8 mouse cellular contexts compared by ENCODE assay signal in genomic region chr16:8424971-8425330, GRCm38 (mm10). TPM values are rescaled to one million over a fixed set of nuclear protein-coding genes. Genes with fewer than 3 reads are reported as not detected.
DNase-seq lines count a peak whose midpoint lies in the region; ATAC-seq and TF ChIP-seq lines count a peak whose summit lies in the region.

Gene Tmem114, minus strand, starts transcription at chr16:8425136.

- intact Hi-C loops in left cerebral cortex, postnatal 4 days (cut with DNase I) = no loop called here
- intact Hi-C loops in left cerebral cortex, postnatal 36 days (cut with DNase I) = no loop called here

- TF ChIP-seq CTCF in midbrain, postnatal 0 days (IDR thresholded peaks at IDR 0.05) = no peak

- DNase-seq in left cerebral cortex, postnatal 4 days = peak; percentile 54
- DNase-seq in left cerebral cortex, adult 11 months (ENCODE audit: low spot score) = no peak
- DNase-seq in cerebellum, postnatal 10 days = peak; percentile 83 to 85
- DNase-seq in limb, embryonic 10.5 days (ENCODE audit: low spot score) = peak; percentile 31
- DNase-seq in midbrain, postnatal 0 days (ENCODE audit: low spot score) = peak; percentile 29
- no peak for DNase-seq in spleen, postnatal 14 days (ENCODE audit: low spot score in 2 of 2)
- DNase-seq in left cerebral cortex, postnatal 36 days (ENCODE audit: low spot score in 2 of 2) = no peak

- WGBS in heart, embryonic 16.5 days = 2% methylated on average over 16 of the region's 16 CpGs
- WGBS in limb, embryonic 10.5 days = under 1% methylated on average over 16 of the region's 16 CpGs
- WGBS in midbrain, postnatal 0 days = under 1% methylated on average over 16 of the region's 16 CpGs

- ATAC-seq in heart, embryonic 16.5 days (replicated peaks; ENCODE audit: extremely low read depth, insufficient read depth, low FRiP score) = no peak
- ATAC-seq in midbrain, postnatal 0 days (ENCODE audit: low FRiP score) = no peak

- H3K9me3 ChIP-seq in heart, embryonic 16.5 days (replicated peaks; ENCODE audit: control insufficient read depth, low read length) = no peaks in the 10 kb centered on the region
- no peaks in the 10 kb centered on the region for H3K9me3 ChIP-seq in limb, embryonic 10.5 days (replicated peaks)
- H3K9me3 ChIP-seq in midbrain, postnatal 0 days (ENCODE audit: low read length) = no peaks in the 10 kb centered on the region

- no peak within 1 kb of the TSS for H3K9ac ChIP-seq in heart, embryonic 16.5 days (ENCODE audit: low read length)
- peak within 1 kb of the TSS; percentile 26 for H3K9ac ChIP-seq in midbrain, postnatal 0 days (replicated peaks; ENCODE audit: low read length, poor library complexity, severe bottlenecking)

- peaks cover 2% of the 10 kb centered on the region; the same call in 1 of the 2 replicates for H3K4me1 ChIP-seq in heart, embryonic 16.5 days (ENCODE audit: control insufficient read depth, insufficient read depth, low read length)
- H3K4me1 ChIP-seq in limb, embryonic 10.5 days = peaks cover 8% of the 10 kb centered on the region
- 0 out of 2 replicates have a peak, but pooled peaks cover 4% of the 10 kb centered on the region for H3K4me1 ChIP-seq in midbrain, postnatal 0 days (ENCODE audit: insufficient read depth, low read length)

- no peak within 1 kb of the TSS for H3K27ac ChIP-seq in heart, embryonic 16.5 days (ENCODE audit: low read length)
- H3K27ac ChIP-seq in limb, embryonic 10.5 days = no peak within 1 kb of the TSS
- no peak within 1 kb of the TSS for H3K27ac ChIP-seq in midbrain, postnatal 0 days (ENCODE audit: low read depth, low read length)

- peak within 1 kb of the TSS; percentile 41 for H3K4me3 ChIP-seq in heart, embryonic 16.5 days (ENCODE audit: low read length)
- peak within 1 kb of the TSS; percentile 32 for H3K4me3 ChIP-seq in limb, embryonic 10.5 days
- H3K4me3 ChIP-seq in midbrain, postnatal 0 days (ENCODE audit: low read depth, low read length) = peak within 1 kb of the TSS; percentile 42

- no peaks in the 10 kb centered on the region for H3K36me3 ChIP-seq in heart, embryonic 16.5 days (ENCODE audit: control insufficient read depth, insufficient read depth)
- no peaks in the 10 kb centered on the region for H3K36me3 ChIP-seq in limb, embryonic 10.5 days
- H3K36me3 ChIP-seq in midbrain, postnatal 0 days (ENCODE audit: insufficient read depth, low read length) = no peaks in the 10 kb centered on the region

- peaks cover 49% of the 10 kb centered on the region for H3K27me3 ChIP-seq in heart, embryonic 16.5 days (ENCODE audit: control insufficient read depth, insufficient read depth, low read length)
- H3K27me3 ChIP-seq in limb, embryonic 10.5 days (ENCODE audit: low read depth, poor library complexity, severe bottlenecking) = peaks cover 64% of the 10 kb centered on the region
- peaks cover 35% of the 10 kb centered on the region for H3K27me3 ChIP-seq in midbrain, postnatal 0 days (ENCODE audit: insufficient read depth, low read length)

- H3K4me2 ChIP-seq in heart, embryonic 16.5 days (ENCODE audit: low read depth, low read length) = peak within 1 kb of the TSS; percentile 59
- peak within 1 kb of the TSS; percentile 92 for H3K4me2 ChIP-seq in midbrain, postnatal 0 days (ENCODE audit: low read depth, low read length, poor library complexity, severe bottlenecking)

RNA-seq across cellular contexts. Expression of gene Tmem114, which starts in this region (rescaled TPM):
- total RNA-seq in left cerebral cortex, postnatal 4 days (2021) = under 1 TPM; 0.36 to 0.50 TPM
- not detected in 2 replicates for polyA plus RNA-seq in heart, embryonic 16.5 days (2015; fragmentation: Nextera tagmentation; extraction: Ambion mirVana)
- 0.14 and 0.33 TPM in 2 replicates for polyA plus RNA-seq in limb, embryonic 10.5 days (2016; fragmentation: Nextera tagmentation; extraction: Ambion mirVana)
- total RNA-seq in midbrain, postnatal 0 days (2014; rRNA removed) = 0.60 and 0.76 TPM in 2 replicates
- polyA plus RNA-seq in midbrain, postnatal 0 days (2015; fragmentation: Nextera tagmentation; extraction: Ambion mirVana) = 1.4 and 1.6 TPM in 2 replicates
- total RNA-seq in left cerebral cortex, postnatal 36 days (2021) = 1 to 10 TPM; 1.5 to 1.8 TPM

Comparison
In these comparisons a context has a peak if more than half of its experiments do, and no peak if none do; other contexts are left out.
1. Peak in DNase-seq in left cerebral cortex, postnatal 4 days; RNA of the gene not detected or under 1 TPM.
2. Peak in DNase-seq and H3K4me3 ChIP-seq in limb, embryonic 10.5 days; RNA of the gene not detected or under 1 TPM.
3. DNase-seq: peak in cerebellum, postnatal 10 days (2 of 2) and midbrain, postnatal 0 days (single experiment); none in left cerebral cortex, adult 11 months (single experiment), spleen, postnatal 14 days (0 of 2) and left cerebral cortex, postnatal 36 days (0 of 2).
4. Peak in every context shown above with its lines, with median percentiles within 50 percentile points of each other: H3K4me3 ChIP-seq.